Mouse (Mus musculus) layer of hippocampus, postnatal 36 days (tissue): Measurements from ENCODE around the gene Cdk5. TPM values are rescaled to one million over a fixed set of nuclear protein-coding genes. Genes with fewer than 3 reads are reported as not detected.

Experiments used
- DNase-seq, 2 experiments: peaks; one replicate each; pipeline ENCODE4 v3.0.0; 2022
- total RNA-seq, 2 experiments: library from RNA; stranded (reverse); gene quantifications; 2 replicates each; pipeline ENCODE4 v1.2.3; 2021

Cdk5 gene
- total RNA-seq = 100 to 1,000 TPM; 122 TPM

DNA sequence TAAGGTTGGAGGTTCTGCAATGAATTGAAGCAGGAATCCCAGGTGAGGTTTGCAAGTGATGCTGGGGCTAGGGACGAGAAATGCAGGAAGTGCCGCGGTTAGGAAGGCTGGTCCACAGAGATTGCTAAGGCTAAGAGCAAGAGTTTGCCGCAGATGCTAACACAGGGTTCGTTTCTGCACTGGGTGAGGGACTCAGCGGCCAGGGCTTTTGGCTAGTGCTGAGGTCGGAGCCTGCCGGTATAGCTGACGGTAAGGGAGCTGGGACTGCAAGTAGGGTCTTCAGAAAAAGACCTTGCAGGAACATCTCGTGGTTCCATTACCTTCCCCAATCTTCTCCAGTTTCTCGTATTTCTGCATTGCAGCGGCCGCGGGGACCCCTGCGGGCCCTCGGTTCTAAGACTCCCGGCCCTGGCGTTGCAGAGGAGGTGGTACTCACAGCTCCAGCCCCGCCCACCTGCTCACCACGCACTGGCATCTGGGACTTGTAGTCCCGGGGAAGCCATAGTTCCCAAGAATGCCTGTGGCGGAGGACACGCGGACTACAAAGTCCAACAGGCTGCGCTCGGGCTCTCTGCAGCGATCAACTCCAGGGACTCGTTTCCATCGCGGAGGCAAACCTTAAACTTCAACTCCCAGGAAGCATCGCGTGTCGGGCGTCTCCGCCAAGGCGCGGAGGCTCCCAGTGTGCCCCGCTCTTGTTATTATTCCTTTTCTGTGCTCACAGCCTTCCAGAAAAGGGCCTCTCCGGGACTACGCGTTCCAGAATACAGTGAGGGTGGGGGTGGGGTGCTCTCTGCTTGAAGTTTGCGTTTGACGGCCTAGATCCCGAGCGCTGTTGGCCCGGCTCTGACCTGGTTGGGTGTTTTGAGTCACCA, at the start of gene Cdk5, which contains the start of gene Slc4a2:
Gene Cdk5 (minus strand): TSS at position 402 of the 875 bp plus-strand sequence.
Gene Slc4a2 (plus strand): TSS at position 709 of the 875 bp plus-strand sequence.
- peak; percentile 99 to 100 for DNase-seq

DNA sequence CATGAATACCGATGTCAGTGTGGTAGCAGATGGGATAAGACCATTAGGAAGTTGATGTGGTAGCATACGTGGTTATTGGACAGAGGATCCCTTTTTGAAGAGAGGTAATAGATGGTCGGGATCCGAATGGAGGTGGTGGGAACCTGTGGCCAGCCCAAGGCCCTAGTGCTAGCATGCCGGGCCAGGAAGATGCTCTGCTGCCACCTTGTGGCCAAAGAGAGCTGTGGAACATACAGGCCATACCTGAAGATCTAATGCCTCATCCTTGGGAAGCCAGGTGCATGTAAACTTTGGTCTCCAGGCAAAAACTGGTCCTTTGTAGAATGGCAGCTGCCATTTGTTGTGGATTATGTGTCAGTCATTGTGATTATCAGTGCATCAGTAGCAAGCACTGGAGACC, 47.3 kb upstream of the Cdk5 start:
- no peak for DNase-seq

DNA sequence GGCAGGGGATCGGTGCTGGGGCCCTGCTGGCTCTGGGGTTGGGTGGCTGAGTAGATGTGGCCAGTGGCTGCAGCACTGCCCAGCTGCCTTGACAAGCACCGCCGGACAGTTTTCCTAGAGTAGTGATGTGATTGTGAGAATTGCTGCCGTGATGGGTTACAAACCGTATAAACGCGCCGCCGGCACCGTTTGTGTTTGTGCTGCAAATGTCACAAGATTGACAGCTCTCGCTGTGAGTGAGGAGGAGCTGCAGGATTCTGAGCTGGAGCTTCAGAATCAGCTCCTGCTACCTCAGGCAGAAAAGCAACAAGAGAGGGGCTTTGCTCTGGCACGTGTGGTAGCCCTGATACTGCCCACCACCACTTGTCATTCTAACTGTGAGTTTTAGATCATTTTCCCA, 43.4 kb upstream of the Cdk5 start:
- DNase-seq = no peak

DNA sequence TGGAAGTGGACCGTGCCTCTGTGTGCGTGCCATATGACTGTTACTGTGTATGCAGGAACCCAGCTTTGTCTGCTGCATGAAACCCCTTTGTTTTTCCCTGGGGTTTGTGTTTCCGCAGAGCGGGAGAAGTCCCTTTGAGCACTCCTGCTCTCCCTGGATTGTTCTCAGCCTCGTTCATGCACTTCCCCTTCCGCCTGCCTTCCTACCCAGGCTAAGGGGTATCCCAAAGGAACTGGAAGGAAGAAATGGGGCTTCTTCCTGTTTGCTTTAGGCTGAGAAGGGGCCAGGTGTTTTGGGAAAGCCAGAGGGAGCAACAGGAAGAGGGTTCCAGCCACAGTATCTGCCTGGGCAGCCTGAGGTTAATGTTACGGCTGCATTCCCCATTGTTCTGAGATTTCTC, 32.3 kb upstream of the Cdk5 start:
- no peak for DNase-seq

DNA sequence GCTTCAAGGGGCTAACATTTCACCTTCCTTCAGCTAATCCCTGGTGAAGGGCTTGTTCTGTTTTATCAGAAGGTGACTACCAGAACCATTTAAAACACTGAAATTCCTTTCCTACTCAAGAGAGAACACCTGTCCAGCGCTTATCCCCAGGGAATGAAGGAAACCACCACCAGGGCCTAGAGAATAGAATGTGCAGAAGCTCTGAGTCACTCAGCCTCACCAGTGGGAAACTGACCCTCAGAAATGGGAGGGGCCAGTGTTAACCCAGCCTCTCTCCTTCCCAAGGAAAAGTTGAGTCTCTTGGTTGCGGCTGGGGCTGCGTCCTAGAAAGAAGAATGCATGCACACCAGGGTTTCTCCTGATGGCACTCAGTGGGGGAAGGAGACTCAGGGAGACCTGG, 31.7 kb upstream of the Cdk5 start:
- DNase-seq = no peak

DNA sequence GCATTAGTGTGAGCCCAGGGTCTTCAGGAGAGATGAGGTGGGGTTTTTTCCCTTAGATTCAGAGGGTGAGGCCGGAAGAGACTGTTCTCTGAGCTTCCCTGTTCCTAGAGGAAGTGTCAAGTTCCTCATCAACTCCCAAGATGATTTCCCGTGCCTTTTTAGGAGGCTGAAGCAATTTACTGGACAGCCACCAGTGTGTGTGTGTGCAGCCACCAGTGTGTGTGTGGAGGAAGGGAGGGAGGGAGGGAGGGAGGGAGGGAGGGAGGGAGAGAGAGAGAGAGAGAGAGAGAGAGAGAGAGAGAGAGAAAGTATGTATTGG, 30.6 kb upstream of the Cdk5 start:
- no peak for DNase-seq

DNA sequence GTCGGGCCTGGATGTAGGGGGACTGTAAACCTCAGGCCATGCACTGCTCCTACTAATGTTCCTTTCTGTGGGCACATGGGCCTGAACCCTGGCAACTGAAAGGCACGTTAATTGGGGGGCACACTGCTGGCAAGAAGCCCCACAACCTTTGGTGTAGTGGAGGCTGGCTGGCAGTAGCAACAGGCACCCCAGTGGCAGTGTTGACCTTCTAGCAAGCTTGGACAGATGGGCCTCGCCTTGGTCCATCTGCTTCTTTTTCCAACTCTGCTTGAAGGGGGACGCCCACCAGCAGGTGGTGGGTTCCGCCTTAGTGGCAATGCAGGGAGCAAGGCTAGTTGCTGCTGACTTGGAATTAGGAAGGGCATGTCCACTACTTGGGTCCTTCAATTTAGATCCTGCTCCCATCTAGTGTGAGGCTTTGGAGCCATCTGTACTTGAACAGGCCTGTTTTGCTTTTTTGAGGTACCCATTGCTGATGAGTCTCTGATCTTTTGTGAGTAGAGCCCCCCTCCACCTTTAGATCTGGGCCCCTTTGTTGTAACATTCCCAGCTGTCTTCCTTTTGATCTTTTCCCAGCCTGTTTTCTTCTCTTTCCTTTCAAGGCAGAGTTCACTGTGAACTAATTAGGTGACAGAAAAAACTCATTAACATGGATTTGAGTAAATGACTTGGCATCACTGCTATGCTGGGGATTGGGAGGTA, 30.1 kb upstream of the Cdk5 start:
- DNase-seq = peak in 1 of 2 experiments; percentile 38

DNA sequence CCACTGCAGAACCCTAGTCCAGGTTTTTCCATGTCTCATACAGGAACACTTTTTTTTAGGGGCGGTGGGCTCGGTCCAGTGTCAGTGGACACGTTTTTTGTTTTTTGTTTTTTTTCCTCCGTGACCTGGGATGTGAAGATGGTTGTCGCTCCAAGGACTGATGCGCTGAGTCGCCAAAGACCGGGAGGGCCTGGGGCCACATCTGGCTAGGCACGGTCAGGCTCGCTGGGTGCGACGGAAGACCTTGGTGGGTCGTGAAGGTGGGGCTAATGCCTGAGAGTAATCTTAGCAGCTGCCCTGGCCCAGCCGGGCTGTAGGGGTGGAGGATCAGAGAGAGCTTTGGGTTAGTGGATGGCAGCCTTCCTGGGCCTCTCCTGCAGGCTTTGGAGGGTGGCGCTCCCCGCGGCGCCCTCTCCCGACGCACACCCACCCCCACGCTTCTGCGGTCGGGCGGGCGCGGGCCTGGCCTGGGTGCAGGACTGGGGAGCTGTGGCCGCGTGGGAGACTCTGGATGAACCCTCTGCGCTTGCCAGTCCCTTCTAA, 29.4 kb upstream of the Cdk5 start:
- peak; percentile 45 to 51 for DNase-seq

DNA sequence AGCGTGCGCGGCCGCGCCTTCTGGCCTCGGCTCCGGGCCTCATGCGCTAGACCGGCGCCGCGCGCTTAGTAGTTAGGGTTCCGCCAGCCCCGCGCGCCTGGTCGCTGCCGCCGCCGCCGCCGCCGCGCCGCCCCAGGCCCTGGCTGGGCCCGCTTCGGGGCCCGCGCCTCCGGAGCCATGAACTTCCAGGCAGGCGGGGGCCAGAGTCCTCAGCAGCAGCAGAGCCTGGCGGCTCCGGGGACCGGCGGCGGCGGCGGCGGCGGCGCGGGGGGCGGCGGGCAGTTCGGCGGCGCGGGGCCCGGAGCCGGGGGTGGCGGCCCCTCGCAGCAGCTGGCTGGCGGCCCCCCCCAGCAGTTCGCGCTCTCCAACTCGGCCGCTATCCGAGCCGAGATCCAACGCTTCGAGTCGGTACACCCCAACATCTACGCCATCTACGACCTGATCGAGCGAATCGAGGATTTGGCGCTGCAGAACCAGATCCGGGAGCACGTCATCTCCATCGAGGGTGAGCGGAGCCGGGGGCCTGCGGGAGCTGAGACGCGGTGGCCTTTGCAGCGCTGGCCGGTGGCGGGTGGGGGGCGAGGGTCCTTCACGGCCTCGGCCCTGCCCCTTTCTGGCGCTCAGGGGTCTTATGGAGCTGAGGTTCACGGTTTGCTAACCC, 28.8 kb upstream of the Cdk5 start, which contains the start of gene Agap3:
Gene Agap3 (plus strand): TSS at position 148 of the 661 bp plus-strand sequence.
- DNase-seq = peak in 1 of 2 experiments; percentile 50

DNA sequence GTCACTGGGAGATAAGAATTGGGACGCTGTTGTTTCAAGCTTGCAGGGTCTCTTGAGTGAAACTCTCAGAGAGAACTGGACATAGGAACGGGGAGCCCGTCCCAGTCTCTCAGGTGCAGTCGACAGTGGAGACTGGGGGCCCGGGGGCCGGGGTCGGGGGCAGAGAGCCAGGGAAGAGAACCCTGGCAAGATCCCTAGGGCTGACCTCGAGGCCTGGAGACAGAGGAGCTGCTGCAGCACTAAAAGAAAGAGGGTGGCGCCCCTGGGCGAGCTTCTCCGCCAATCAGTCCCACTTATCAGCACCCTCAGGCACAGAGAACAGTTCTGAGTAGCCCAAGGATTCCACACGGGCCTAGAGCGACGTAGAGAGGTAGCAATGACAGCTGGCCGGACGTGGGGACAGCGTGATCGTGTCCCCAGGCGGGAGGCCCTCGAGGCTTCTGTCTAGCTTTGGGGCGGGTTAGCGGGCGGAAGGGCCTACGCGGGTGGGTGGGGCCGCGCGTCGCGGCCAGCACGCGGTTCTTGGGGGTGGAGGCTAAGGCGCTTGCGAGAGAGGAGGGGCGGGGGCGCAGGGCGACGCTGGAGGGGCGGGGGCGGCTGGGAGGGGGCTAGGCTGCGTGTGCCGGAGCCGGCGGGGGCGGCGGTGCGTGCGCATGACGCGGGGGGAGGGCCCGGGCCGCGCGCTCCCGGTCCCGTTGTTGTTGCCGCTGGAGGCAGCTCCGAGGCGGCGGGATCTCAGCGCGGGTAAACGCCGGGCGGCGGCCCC, 28.1 kb upstream of the Cdk5 start:
- peak; percentile 85 for DNase-seq

DNA sequence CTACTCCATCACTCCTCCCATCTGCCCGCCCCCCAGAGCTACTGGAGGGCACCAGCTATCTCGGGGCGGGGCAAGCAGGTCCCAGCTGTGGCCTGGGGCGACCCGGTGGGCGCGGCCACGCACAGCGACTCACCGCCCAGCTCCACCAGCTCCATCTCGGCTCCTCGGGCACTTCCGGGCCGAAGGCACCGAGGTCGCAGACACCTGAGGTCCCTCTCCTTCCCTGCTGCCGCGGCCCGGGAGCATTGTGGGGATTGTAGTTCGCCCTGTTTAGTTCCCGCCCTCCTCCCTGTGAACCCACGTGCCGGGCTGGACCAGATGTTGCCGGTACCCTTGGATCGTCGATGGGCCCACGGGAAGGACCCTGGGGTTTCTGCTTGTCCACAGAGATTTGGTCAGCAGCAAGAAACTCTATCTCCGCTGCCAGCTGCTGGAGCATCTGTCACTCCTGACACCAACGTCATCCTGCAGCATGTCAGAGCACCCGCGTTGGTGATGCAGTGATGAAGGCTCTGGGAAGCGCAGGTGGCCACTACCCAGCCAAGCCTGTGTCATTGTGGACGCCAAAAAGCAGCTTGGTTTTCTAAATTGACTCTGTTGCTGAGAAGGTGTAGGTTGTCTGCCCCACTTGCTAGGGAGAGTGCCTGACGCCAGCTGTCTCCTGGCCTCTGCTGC, 24.4 kb upstream of the Cdk5 start, which contains the start of gene Tmub1:
Gene Tmub1 (minus strand): TSS at position 231 of the 675 bp plus-strand sequence.
- peak; percentile 86 to 87 for DNase-seq

DNA sequence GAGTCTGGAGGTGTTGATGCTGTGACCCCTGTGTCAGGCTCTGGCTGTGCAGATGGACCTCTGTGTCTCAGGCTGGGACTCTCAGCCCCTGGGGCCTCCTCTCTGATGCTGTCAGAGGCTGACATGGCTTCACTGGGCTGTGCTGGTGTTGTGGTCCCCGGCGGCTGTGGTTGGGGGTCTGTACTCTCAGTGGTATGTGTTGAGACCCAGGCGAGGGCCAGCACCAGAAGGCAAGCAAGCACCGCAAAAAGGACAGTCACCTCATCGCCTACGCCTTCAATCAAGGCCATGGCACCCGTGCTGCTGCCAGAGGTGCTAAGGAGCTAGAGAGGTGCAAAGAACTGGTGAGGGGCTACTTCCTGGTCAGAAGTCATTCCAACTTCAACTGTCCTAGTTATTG, 23.3 kb upstream of the Cdk5 start:
- no peak for DNase-seq

DNA sequence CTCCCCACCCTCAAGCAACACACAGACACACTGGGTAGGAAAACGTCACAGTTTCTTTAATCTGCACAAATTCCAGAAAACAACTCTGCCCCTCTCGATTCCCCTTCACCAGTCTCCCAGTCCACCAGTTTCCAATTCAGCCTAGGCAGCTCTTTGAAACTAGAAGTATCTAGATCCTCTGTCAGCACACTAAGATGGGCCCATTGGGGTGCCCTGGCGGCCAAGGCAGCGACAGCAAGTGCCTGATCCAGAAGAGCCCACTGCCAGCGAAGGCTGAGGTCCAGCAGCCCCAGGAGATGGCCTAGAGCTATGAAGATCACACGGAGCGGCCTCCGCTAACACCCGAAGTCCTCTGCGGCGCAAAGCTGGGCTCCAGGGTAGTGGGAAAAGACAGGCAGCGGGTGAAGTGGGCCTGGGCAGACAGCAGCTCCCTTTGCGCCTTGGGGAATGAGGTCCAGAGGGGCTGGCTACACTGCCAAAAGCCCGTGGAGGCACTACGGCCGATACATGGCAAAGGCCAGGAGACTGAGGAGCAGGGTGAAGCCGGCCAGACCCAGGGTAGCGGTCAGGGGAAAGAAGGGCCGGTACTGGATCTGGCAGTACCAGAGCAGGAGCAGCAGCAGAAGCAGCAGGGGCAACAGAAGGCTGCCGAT, 22.2 kb upstream of the Cdk5 start:
- DNase-seq = no peak

DNA sequence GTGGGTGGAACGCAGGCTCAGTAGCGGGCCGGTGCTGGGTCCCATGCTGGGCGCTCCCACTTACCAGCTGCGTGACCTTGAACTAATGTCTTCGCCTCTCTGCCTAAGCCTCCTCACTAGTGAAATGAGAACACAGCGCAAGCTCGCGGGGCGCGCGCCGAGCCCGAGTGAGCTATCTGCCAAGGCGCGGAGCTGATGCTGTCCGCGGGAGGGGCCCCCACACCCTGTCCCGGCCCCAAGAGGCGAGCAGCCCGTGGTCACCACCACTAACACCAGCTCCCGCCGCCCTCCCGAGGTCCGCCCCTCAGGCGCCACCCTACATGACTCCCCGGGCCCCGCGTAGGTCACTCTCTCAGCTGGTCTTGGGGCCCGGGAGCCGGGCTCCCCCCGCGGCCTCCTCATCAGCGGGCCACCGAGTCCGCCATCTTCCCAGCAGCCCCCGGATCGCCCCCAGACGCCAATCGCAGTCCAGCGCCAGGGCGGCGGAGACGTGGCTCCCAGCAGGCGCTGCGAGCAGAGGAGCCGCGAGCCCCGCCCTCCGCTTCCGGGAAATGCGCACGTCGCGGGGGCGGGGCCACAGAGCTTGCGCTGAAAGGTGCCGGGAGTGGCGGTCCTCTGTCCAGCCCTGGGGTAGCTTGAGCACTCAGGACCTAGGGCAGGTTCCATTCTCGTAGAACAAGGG, 21.6 kb upstream of the Cdk5 start, which contains the start of gene Fastk:
Gene Fastk (minus strand): TSS at position 542 of the 682 bp plus-strand sequence.
- DNase-seq = peak; percentile 95

DNA sequence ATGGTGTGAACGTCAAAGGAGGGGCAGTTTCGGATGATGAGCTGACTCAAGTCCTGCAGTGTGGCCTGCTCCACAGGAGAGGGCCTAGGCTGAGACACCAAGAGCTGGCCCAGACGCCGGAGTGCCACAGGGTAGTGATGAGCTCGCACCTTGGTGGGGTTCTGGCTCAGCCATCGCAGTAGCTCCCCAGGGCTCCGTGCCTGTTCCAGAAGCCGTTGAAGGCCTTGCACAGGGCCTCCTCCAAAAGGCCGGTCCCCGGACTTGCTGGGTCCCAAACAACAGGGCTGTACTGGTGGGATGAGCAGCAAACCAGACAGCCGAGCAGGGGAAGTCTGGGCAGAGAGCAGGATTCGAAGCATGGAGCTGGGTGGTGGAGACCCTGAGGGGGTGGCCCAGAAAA, 20.6 kb upstream of the Cdk5 start:
- no peak for DNase-seq

DNA sequence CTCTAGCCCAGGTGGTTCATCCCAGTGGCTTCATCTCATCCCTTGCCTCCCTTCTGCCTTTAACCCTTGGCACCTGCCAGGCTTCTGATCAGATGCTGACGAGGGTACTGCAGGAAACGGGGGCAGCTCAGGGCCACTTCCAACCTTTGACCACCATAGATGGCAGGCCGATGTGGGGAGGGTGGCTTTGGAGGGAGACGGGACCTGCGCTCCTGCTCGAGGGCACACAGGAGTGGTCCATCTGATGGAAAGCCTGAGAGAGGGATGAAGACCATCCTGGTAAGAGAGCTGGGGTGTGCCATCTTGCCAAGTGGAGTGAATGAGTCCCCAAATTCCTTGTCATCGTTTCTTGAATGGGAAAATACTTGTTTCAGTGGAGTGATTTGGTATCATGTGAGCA, 19.9 kb upstream of the Cdk5 start:
- no peak for DNase-seq

DNA sequence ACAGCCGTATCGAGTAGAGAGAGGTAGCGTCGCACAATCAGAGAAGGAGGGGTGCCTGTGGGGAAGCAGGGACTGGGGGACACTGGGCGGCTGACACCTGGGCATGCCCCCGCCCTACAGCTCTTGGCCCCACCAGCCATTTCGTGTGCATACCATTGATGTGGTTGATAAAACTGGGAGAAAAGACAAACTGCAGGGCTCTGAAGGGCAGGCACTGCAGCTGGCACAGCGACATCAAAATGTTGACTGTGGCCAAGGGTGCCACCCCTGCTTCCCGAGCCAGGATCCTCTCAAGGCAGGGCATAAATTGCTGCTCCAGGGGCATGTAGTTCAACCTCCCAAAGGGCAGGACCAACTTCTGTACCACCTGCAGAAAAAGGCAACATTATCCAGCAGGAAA, 18.7 kb upstream of the Cdk5 start:
- DNase-seq = no peak

DNA sequence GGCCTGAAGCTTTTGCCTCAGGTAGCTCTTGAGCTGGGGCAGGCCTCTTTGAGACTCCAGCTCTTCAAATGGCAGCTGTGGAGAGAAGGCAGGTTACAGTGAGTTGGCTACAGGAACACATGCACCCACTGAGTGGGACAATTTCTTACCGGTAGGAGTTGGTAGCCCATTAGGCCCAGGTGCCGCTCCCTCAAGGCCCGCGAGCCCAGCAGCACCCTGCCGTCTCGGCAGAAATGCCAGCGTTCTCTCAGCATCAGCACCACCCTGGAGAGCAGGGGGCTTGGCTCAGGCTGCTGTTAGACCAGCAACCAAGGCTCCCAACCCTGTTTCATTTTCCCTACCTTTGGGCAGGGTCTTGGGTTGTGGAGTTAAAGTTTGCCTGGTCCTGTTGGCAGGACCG, 17.9 kb upstream of the Cdk5 start:
- DNase-seq = no peak

DNA sequence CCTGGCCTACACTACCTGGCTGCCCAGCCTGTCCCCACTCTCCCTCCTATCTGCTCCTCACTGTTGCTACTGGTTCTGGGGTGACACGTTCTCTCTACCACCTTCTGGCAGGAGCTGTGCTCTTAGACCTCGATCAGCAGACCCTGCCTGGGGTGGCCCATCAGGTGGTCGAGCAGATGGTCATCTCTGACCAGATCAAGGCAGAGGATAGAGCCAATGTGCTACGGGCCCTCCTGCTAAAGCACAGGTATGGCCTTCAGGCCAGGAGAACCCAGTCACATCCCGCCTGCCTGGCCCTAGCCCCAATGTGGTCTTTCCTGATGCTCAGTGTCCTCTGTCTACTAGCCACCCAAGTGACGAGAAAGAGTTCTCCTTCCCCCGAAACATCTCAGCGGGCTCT, 10.7 kb upstream of the Cdk5 start:
- DNase-seq = no peak

DNA sequence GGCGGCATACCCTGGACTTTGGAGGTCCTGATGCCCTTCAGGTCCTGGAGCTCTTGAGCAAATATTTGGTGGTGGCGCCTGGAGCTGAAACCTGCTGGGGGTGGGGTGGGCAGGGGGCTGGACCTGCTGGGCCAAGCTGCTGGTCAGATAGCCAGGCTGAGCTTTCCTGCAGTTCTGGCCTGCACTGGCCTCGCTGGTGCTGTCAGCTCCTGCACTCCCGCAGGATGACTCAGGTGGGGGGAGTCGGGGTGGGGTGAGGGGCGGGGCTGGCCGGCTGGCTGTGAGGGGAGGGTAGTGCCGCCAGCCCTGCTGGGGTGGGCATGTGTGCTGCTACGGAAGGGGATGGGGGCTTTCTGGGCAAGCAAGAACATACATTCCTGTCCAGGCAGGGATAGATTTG, 5.3 kb upstream of the Cdk5 start:
- DNase-seq = no peak
